Mouse (Mus musculus): Measurements from ENCODE around the gene Nedd8.

DNA sequence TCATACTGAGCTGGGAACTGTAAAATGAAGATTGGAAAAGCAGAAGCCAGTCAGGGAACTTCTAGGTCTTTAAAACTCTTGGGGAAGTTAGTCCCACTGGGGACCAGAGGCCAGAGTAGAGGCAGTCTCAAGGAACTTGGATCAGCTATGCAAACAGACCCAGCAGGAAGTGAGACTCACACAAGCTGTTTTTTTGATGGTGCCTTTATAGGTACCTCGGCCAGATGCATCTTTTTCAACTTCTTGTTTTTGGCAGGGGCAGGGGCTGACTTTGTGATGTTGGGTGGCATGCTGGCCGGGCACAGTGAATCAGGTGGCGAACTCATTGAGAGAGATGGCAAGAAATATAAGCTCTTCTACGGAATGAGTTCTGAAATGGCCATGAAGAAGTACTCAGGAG is 5.7 kb upstream of the Nedd8 start:
- TF ChIP-seq CTCF (IDR thresholded peaks at IDR 0.05; ENCODE audit: low read depth, low read length), result no peak
- no peak for TF ChIP-seq GATA1 (IDR thresholded peaks at IDR 0.05; ENCODE audit: borderline replicate concordance, low read length)
- TF ChIP-seq TAL1 (conservative IDR thresholded peaks at IDR 0.05; ENCODE audit: low read depth, low read length), result no peak
- TF ChIP-seq POLR2AphosphoS5 (IDR thresholded peaks at IDR 0.05; ENCODE audit: insufficient replicate concordance, low read depth, low read length), result no peak
- TF ChIP-seq GATA2 (IDR thresholded peaks at IDR 0.05; ENCODE audit: borderline replicate concordance, low read depth, low read length), result no peak
